Mouse (Mus musculus): ENCODE data around the gene Cytip. TPM values are rescaled to one million over a fixed set of nuclear protein-coding genes. Genes with fewer than 3 reads are reported as not detected.

Cytip gene
- 0.23 and 0.86 TPM in 2 replicates for polyA plus RNA-seq (2016; fragmentation: Nextera tagmentation; extraction: Ambion mirVana)

DNA sequence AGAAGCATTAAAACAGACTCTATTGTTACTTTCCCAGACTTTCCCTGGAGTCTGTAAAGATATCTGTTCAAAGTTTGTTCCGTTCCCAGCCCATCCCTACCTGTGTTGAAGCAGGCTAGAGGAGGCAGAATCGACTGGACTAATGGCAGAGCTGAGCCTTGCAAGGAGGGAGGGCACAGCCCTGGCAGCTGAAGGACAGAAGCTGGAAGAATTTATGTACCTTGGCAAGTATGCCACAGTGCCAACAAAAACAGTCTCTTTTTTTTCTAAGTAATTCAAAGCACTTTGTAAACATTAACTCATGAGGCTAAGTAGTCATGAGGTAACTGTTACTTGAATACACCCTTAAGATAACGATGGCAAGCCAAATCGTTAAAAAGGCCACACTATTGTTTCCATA lies at the start of gene Cytip:
Gene Cytip, minus strand, starts transcription at position 187 of the 400 bp plus-strand sequence.
- no peak within 1 kb of the TSS for H3K9ac ChIP-seq
- 81% methylated on average over 4 of the region's 4 CpGs for WGBS
- H3K9me3 ChIP-seq (replicated peaks) = no peaks in the 10 kb centered on the region
- no peak within 1 kb of the TSS for H3K27ac ChIP-seq
- H3K27me3 ChIP-seq = no peaks in the 10 kb centered on the region
- H3K4me2 ChIP-seq (replicated peaks) = no peak within 1 kb of the TSS
- no peaks in the 10 kb centered on the region for H3K36me3 ChIP-seq
- H3K4me3 ChIP-seq = no peak within 1 kb of the TSS
- ATAC-seq (ENCODE audit: low FRiP score) = no peak
- no peaks in the 10 kb centered on the region for H3K4me1 ChIP-seq

- 83% methylated on average over 4 of the region's 4 CpGs for WGBS
- H3K4me1 ChIP-seq = no peaks in the 10 kb centered on the region
- ATAC-seq (ENCODE audit: low FRiP score) = no peak
These were observed 45.3 kb upstream of the Cytip start for GRCm38 (mm10) chr2:58240639-58241038.

DNA sequence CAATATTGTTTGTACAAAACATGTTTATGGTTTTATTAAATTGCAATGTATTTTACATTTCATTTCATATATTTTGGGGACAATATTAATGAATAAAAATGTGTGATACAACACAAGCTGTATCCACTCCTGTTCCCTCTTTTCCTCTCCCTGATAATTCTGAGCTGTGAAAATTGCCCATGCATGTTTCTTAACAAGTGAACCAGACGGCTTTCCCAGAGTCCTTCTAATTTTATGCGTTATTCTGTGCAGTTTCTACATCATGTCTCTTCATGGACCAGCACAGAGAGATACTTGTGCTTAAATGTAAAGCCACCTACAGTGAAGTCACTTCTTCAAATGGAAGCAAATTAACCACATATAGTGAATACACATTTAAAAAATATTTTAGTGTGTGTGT lies 42.2 kb upstream of the Cytip start:
- Histone ChIP-seq H3K9ac (no peak overlapping the region), H3K27ac (no peak overlapping the region), H3K4me3 (no peak overlapping the region), H3K36me3 (no peaks in the 10 kb centered on the region), H3K27me3 (no peaks in the 10 kb centered on the region), H3K4me1 (no peaks in the 10 kb centered on the region), H3K9me3 (replicated peaks) (no peaks in the 10 kb centered on the region), H3K4me2 (replicated peaks) (no peak overlapping the region)
- ATAC-seq (ENCODE audit: low FRiP score) = no peak
- 82% methylated on average over 2 of the region's 2 CpGs for WGBS

More at GRCm38 (mm10) chr2:58240639-58241038, 45.3 kb upstream of the Cytip start:
- no peak overlapping the region for H3K27ac ChIP-seq
- H3K4me3 ChIP-seq = no peak overlapping the region
- H3K4me2 ChIP-seq (replicated peaks) = no peak overlapping the region
- H3K36me3 ChIP-seq = no peaks in the 10 kb centered on the region
- no peaks in the 10 kb centered on the region for H3K9me3 ChIP-seq (replicated peaks)
- H3K9ac ChIP-seq = no peak overlapping the region
- no peaks in the 10 kb centered on the region for H3K27me3 ChIP-seq

DNA sequence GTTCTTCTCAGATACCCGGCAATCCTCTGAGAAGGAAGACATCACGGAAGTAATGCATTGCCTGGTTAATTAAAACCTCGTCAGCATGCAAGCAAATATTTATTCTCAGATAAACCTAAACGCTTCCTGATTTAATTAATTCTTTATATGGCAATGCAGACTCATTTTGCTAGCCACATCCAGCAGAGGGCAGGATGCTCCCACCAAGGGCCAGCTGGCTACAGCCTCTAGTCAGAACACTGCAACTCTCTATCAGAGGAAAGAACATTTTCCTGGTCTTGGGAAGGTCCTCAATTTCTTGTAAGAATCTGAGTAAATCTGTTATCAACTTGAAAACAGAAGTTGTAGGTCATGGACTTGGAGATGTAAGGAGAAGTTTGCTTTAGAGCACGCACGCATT lies 4.1 kb upstream of the Cytip start:
- 81% methylated on average over 6 of the region's 6 CpGs for WGBS
- no peaks in the 10 kb centered on the region for H3K4me1 ChIP-seq
- no peak overlapping the region for H3K27ac ChIP-seq
- no peaks in the 10 kb centered on the region for H3K9me3 ChIP-seq (replicated peaks)
- H3K36me3 ChIP-seq = no peaks in the 10 kb centered on the region
- no peak overlapping the region for H3K4me2 ChIP-seq (replicated peaks)
- ATAC-seq (ENCODE audit: low FRiP score) = peak; percentile 71; the same call in 1 of the 2 replicates
- H3K27me3 ChIP-seq = no peaks in the 10 kb centered on the region
- H3K4me3 ChIP-seq = no peak overlapping the region
- no peak overlapping the region for H3K9ac ChIP-seq

DNA sequence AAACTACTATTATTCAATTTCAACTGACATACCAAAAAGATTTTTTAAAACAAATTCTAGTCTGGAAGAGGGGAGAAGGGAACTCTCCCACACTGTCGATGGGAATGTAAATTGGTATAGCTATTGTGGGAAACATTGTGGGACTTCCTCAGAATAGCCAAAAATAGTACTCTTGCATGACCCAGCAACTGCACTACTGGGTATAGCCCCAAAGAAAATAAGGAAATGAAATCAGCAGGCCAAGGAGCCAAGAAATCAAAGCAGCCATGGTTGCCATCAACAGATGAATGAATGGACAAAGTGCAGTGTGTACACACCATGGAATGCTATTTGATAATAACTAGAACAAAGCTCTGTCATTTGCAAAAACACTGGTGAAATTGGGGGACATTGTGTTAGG lies 1.5 kb upstream of the Cytip start:
- ATAC-seq (ENCODE audit: low FRiP score) = no peak

DNA sequence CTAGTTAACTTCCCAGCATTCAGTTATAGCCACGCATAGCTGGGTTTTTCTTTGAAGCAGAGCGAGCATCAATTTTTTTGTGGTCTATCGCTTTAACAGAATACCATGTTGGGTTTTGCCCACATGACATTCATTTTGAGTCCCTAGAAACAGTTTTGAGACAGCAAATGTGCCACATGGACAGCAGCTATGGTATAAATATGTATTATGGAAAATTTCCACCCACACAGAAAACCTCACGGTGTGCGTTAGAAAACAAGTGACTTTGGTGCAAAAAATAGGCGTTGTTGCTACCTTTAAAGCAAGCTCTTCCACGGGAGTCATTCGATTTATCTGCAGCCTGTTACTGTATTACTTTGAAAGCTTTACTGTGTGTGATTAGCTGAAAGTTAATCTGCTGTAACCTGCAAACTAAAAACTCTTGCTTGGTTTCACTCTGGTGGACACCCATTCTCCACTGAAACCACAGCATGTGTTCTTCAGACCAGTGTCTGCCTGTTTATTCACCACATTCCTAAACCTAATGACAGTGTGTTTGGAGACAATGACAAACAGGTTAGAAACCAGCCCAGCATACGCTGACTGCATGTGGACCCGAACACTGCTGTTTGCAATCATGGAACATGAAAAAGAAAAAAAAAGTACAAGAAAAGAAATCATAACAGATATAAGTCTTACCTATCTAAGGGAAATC lies 763 bp downstream of the Cytip start:
- Histone ChIP-seq H3K9ac (no peak overlapping the region), H3K4me1 (no peaks in the 10 kb centered on the region), H3K9me3 (replicated peaks) (no peaks in the 10 kb centered on the region), H3K4me3 (no peak overlapping the region), H3K27me3 (no peaks in the 10 kb centered on the region), H3K4me2 (replicated peaks) (no peak overlapping the region), H3K27ac (no peak overlapping the region), H3K36me3 (no peaks in the 10 kb centered on the region)
- no peak for ATAC-seq (ENCODE audit: low FRiP score)
- WGBS = 88% methylated on average over 10 of the region's 10 CpGs

More for the DNA sequence above, 1.5 kb upstream of the Cytip start:
- H3K4me1 ChIP-seq = no peaks in the 10 kb centered on the region
- H3K27me3 ChIP-seq = no peaks in the 10 kb centered on the region
- no peak overlapping the region for H3K4me2 ChIP-seq (replicated peaks)
- 74% methylated on average over 1 of the region's 1 CpGs for WGBS
- no peak overlapping the region for H3K9ac ChIP-seq
- H3K9me3 ChIP-seq (replicated peaks) = no peaks in the 10 kb centered on the region
- H3K36me3 ChIP-seq = no peaks in the 10 kb centered on the region
- no peak overlapping the region for H3K27ac ChIP-seq
- no peak overlapping the region for H3K4me3 ChIP-seq

GRCm38 (mm10) chr2:58192160-58192559 lies 3.2 kb downstream of the Cytip start:
- H3K4me2 ChIP-seq (replicated peaks) = no peak overlapping the region
- no peaks in the 10 kb centered on the region for H3K4me1 ChIP-seq
- 92% methylated on average over 5 of the region's 5 CpGs for WGBS
- H3K4me3 ChIP-seq = no peak overlapping the region
- no peak overlapping the region for H3K9ac ChIP-seq
- H3K36me3 ChIP-seq = no peaks in the 10 kb centered on the region
- no peaks in the 10 kb centered on the region for H3K9me3 ChIP-seq (replicated peaks)
- ATAC-seq (ENCODE audit: low FRiP score) = no peak
- H3K27ac ChIP-seq = no peak overlapping the region
- H3K27me3 ChIP-seq = no peaks in the 10 kb centered on the region

DNA sequence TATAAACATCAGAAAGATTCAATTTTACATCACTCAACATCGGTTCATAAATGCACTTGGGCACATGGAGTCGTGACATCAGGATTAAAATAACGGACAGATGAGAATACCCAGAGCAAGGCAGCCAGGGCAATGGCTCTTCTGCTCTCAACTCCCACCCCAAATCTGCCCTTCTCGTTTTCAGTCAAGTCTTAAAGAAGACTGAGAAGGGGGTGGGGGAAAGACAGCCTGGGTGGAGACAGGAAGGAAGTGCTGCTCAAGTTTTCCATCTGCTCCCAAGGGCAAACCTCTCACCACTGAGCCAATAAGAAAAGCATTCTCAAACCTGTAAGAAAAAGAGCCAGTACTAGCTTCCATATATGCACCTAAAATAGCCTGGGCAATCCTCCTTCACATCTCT lies 5.8 kb downstream of the Cytip start:
- 77% methylated on average over 4 of the region's 4 CpGs for WGBS
- Histone ChIP-seq H3K27me3 (no peaks in the 10 kb centered on the region), H3K4me1 (no peaks in the 10 kb centered on the region), H3K4me2 (replicated peaks) (no peak overlapping the region), H3K9me3 (replicated peaks) (no peaks in the 10 kb centered on the region), H3K36me3 (no peaks in the 10 kb centered on the region), H3K4me3 (no peak overlapping the region), H3K9ac (no peak overlapping the region), H3K27ac (no peak overlapping the region)
- ATAC-seq (ENCODE audit: low FRiP score) = no peak

DNA sequence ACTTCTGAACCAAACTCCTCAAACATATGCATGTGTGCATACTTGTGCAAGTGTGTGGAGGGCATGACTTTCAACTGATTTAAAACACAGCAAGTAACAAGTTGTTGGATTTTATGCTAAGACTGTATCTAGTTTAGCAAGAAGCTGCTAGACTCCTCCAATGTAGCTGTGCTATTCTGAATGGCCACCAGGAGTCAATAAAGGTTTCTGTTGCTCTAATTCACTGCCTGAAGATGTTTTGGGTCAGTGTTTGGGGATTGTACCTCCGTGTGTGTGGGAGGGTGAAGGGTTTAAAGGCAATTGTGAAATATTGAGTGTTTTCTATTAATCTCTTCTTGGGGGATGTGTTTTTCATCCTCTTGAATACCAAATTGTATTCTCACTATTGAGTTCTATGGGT lies 6.4 kb downstream of the Cytip start:
- no peak overlapping the region for H3K27ac ChIP-seq
- WGBS = 55% methylated on average over 1 of the region's 1 CpGs

GRCm38 (mm10) chr2:58187310-58188051 lies 7.9 kb downstream of the Cytip start:
- WGBS = 87% methylated on average over 8 of the region's 8 CpGs
- no peaks in the 10 kb centered on the region for H3K4me1 ChIP-seq
- no peak overlapping the region for H3K4me2 ChIP-seq (replicated peaks)
- H3K36me3 ChIP-seq = no peaks in the 10 kb centered on the region
- H3K4me3 ChIP-seq = no peak overlapping the region
- no peak overlapping the region for H3K9ac ChIP-seq
- H3K27ac ChIP-seq = no peak overlapping the region
- no peaks in the 10 kb centered on the region for H3K9me3 ChIP-seq (replicated peaks)
- no peak for ATAC-seq (ENCODE audit: low FRiP score)
- no peaks in the 10 kb centered on the region for H3K27me3 ChIP-seq

More for the DNA sequence above, 6.4 kb downstream of the Cytip start:
- Histone ChIP-seq H3K4me1 (no peaks in the 10 kb centered on the region), H3K27me3 (no peaks in the 10 kb centered on the region), H3K4me3 (no peak overlapping the region), H3K36me3 (no peaks in the 10 kb centered on the region), H3K4me2 (replicated peaks) (no peak overlapping the region), H3K9me3 (replicated peaks) (no peaks in the 10 kb centered on the region), H3K9ac (no peak overlapping the region)
- ATAC-seq (ENCODE audit: low FRiP score) = no peak

- Histone ChIP-seq H3K9me3 (replicated peaks) (no peaks in the 10 kb centered on the region), H3K4me2 (replicated peaks) (no peak overlapping the region), H3K9ac (no peak overlapping the region), H3K4me3 (no peak overlapping the region), H3K4me1 (no peaks in the 10 kb centered on the region), H3K27me3 (no peaks in the 10 kb centered on the region), H3K36me3 (no peaks in the 10 kb centered on the region), H3K27ac (no peak overlapping the region)
- WGBS = 67% methylated on average over 2 of the region's 2 CpGs
- no peak for ATAC-seq (ENCODE audit: low FRiP score)
These were observed 11.1 kb downstream of the Cytip start for GRCm38 (mm10) chr2:58184197-58184596.

DNA sequence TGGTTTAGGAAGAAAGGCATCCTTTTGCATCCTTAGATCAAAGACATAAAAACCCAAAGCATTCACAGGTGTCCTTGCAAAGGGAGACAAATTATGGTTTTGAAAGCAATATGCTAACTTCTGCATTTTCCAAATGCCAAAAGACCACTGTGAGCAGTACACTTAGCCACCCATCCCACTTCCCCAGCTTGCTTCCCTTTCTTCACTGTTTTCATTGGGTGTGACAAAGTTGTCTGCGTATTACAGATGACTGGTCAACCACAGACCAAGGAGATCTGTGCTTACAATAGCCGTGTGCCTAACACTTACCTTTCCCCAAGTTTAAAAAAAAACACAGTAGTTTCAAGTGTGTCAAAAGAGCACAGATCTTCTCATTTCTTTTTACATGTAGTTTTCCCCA lies 11.7 kb downstream of the Cytip start:
- no peaks in the 10 kb centered on the region for H3K4me1 ChIP-seq
- H3K27me3 ChIP-seq = no peaks in the 10 kb centered on the region
- H3K4me2 ChIP-seq (replicated peaks) = no peak overlapping the region
- WGBS = 92% methylated on average over 2 of the region's 2 CpGs
- no peaks in the 10 kb centered on the region for H3K9me3 ChIP-seq (replicated peaks)
- H3K36me3 ChIP-seq = no peaks in the 10 kb centered on the region
- no peak overlapping the region for H3K9ac ChIP-seq
- no peak overlapping the region for H3K4me3 ChIP-seq
- no peak overlapping the region for H3K27ac ChIP-seq
- no peak for ATAC-seq (ENCODE audit: low FRiP score)

- WGBS = 94% methylated on average over 1 of the region's 1 CpGs
- no peak overlapping the region for H3K27ac ChIP-seq
- H3K4me3 ChIP-seq = no peak overlapping the region
- H3K4me2 ChIP-seq (replicated peaks) = no peak overlapping the region
- no peaks in the 10 kb centered on the region for H3K9me3 ChIP-seq (replicated peaks)
- no peaks in the 10 kb centered on the region for H3K4me1 ChIP-seq
- H3K36me3 ChIP-seq = no peaks in the 10 kb centered on the region
- no peak for ATAC-seq (ENCODE audit: low FRiP score)
- H3K9ac ChIP-seq = no peak overlapping the region
- H3K27me3 ChIP-seq = no peaks in the 10 kb centered on the region
These were observed 14.6 kb downstream of the Cytip start for GRCm38 (mm10) chr2:58180776-58181175.

Measured in hindbrain, embryonic 12.5 days (tissue).